In genomic region chr6:135826776-135827175, GRCm38 (mm10) we compare ENCODE assay signal across 7 mouse cellular contexts.
DNase-seq lines count a peak whose midpoint lies in the region; ATAC-seq and TF ChIP-seq lines count a peak whose summit lies in the region.
"Not testable (repeated sequence)": the region's sequence is repeated elsewhere in the genome, so short reads cannot be mapped to it uniquely, and the experiment has no call there.

No protein-coding gene starts in this region.

- not testable (repeated sequence) for TF ChIP-seq CTCF in E14TG2a.4 (conservative IDR thresholded peaks at IDR 0.05; ENCODE audit: low read length); layer of hippocampus, adult 2 months (conservative IDR thresholded peaks at IDR 0.05)

- H3K27me3 ChIP-seq in E14TG2a.4 (ENCODE audit: insufficient read depth, low read length) = not testable (repeated sequence)

- ATAC-seq in frontal cortex, adult (ENCODE audit: low TSS enrichment) = peak; percentile 9; the same call in 1 of the 2 replicates

- peak overlapping the region; percentile 68 for H3K27ac ChIP-seq in layer of hippocampus, adult 2 months

- peak overlapping the region; percentile 11; the same call in 1 of the 2 replicates for H3K4me3 ChIP-seq in E14TG2a.4 (replicated peaks; ENCODE audit: low read length)
- not testable (repeated sequence) for H3K4me3 ChIP-seq in layer of hippocampus, adult 2 months

- not testable (repeated sequence) for H3K9me3 ChIP-seq in E14TG2a.4 (ENCODE audit: low read length)

- not testable (repeated sequence) for H3K36me3 ChIP-seq in E14TG2a.4 (ENCODE audit: insufficient read depth, low read length)

- peak; percentile 99 for DNase-seq in R1 (ENCODE audit: low read depth, low spot score)
- DNase-seq in brain, adult 2 months (ENCODE audit: low read depth, low spot score) = peak; percentile 61
- DNase-seq in layer of hippocampus, adult 2 months (ENCODE audit: low spot score in 2 of 2) = not testable (repeated sequence)
- DNase-seq in lung, postnatal 10 days = peak; percentile 5
- peak; percentile 60 for DNase-seq in testis, postnatal 14 days (ENCODE audit: low spot score)

- H3K4me1 ChIP-seq in E14TG2a.4 (replicated peaks; ENCODE audit: low read depth, low read length) = peaks cover 14% of the 10 kb centered on the region
